Mouse (Mus musculus) kidney, embryonic 14.5 days (tissue): ENCODE measurements at regions not wholly inside any gene's neighbourhood (a gene's known extent, or its start where the extent isn't known, plus 50 kb on each side); places are given as distances from the start of the nearest gene placed in this dataset.

Source experiments
- ATAC-seq: fragments of 200-750 bp; cut with Nextera tagmentation; 2 replicates; pipeline ENCODE4 v1.8.0; 2017; ENCODE audit warnings: moderate number of reproducible peaks, mild to moderate bottlenecking, moderate TSS enrichment, moderate library complexity; ENCODE audit not compliant: low FRiP score, low TSS enrichment
- H3K27ac ChIP-seq: fragments of 300-500 bp; sonication (generic); 2 replicates; pipeline ENCODE4 v1.5.1; 2014; ENCODE audit warnings: low read depth, mild to moderate bottlenecking, low read length, moderate library complexity, mixed read lengths
- H3K27me3 ChIP-seq: fragments of 300-500 bp; sonication (generic); 2 replicates; pipeline ENCODE4 v1.6.1; 2014; ENCODE audit warnings: mild to moderate bottlenecking, low read length; ENCODE audit not compliant: control insufficient read depth, insufficient read depth
- H3K36me3 ChIP-seq: fragments of 300-500 bp; sonication (generic); 2 replicates; pipeline ENCODE4 v1.6.1; 2014; ENCODE audit warnings: low read length, mixed read lengths; ENCODE audit not compliant: control insufficient read depth, insufficient read depth
- H3K4me1 ChIP-seq: fragments of 300-500 bp; sonication (generic); 2 replicates; pipeline ENCODE4 v1.6.1; 2014; ENCODE audit warnings: low read length, mixed read lengths; ENCODE audit not compliant: control insufficient read depth, insufficient read depth
- H3K4me2 ChIP-seq: fragments of 300-500 bp; sonication (generic); replicated peaks from 2 replicates; pipeline ENCODE4 v1.6.1; 2014; ENCODE audit warnings: low read depth, mild to moderate bottlenecking, low read length
- H3K4me3 ChIP-seq: fragments of 300-500 bp; sonication (generic); 2 replicates; pipeline ENCODE4 v1.5.1; 2014; ENCODE audit warnings: mild to moderate bottlenecking, low read length
- H3K9ac ChIP-seq: fragments of 300-500 bp; sonication (generic); 2 replicates; pipeline ENCODE4 v1.6.1; 2014; ENCODE audit warnings: low read depth, mild to moderate bottlenecking, low read length, moderate library complexity
- H3K9me3 ChIP-seq: fragments of 300-500 bp; sonication (generic); 2 replicates; pipeline ENCODE4 v1.6.1; 2016; ENCODE audit warnings: low read length; ENCODE audit not compliant: control insufficient read depth
- WGBS: fragments of 180-500 bp; shearing (Covaris S2); extraction: QIAGEN DNeasy Blood & Tissue Kit; methylation state at CpG from one replicate; pipeline ENCODE4 v1.1.7; 2014; 5-methylcytosine and 5-hydroxymethylcytosine counted together

- ATAC-seq: no peak
- H3K27ac ChIP-seq: no peak overlapping the region
- no peak overlapping the region for H3K9ac ChIP-seq
- H3K4me3 ChIP-seq: no peak overlapping the region
- no peak overlapping the region for H3K4me2 ChIP-seq
- no peaks in the 10 kb centered on the region for H3K4me1 ChIP-seq
- H3K27me3 ChIP-seq: no peaks in the 10 kb centered on the region
- 63% methylated on average over 5 of the region's 5 CpGs for WGBS
- no peaks in the 10 kb centered on the region for H3K9me3 ChIP-seq
- H3K36me3 ChIP-seq: no peaks in the 10 kb centered on the region
Observed at GRCm38 (mm10) chr5:41261654-41262237, 446.2 kb downstream of the Rab28 start.
